Mouse (Mus musculus) neutrophil, adult 5-6 weeks (primary cell): ENCODE results near the gene Gm47985. TPM values are rescaled to one million over a fixed set of nuclear protein-coding genes. Genes with fewer than 3 reads are reported as not detected.
"Not testable (repeated sequence)": the region's sequence is repeated elsewhere in the genome, so short reads cannot be mapped to it uniquely, and the experiment has no call there.

Experiments used
- ATAC-seq: fragments of 151-379, 151-347 bp; 2 replicates; pipeline ENCODE4 v1.8.0; 2017; ENCODE audit warnings: mild to moderate bottlenecking, moderate TSS enrichment; ENCODE audit not compliant: insufficient number of reproducible peaks, poor library complexity, low FRiP score, severe bottlenecking; ENCODE audit errors: extremely low read depth
- total RNA-seq: library from RNA; stranded (forward); fragments of 200-1000 nt; gene quantifications from 2 replicates; pipeline ENCODE4 v1.2.3, GENCODE M21; 2017

Gm47985 gene
- total RNA-seq = not detected in 2 replicates

GRCm38 (mm10) chr1:151182266-151182665, at the start of gene Gm47985:
Gene Gm47985, plus strand, starts transcription at chr1:151182537.
- not testable (repeated sequence) for ATAC-seq

- ATAC-seq = no peak
These were observed 49.7 kb upstream of the Gm47985 start for GRCm38 (mm10) chr1:151132686-151133085.

- ATAC-seq = no peak
These were observed 43.9 kb upstream of the Gm47985 start for GRCm38 (mm10) chr1:151138388-151138787.

- no peak for ATAC-seq
These were observed 41.4 kb upstream of the Gm47985 start for GRCm38 (mm10) chr1:151140956-151141355.

GRCm38 (mm10) chr1:151144471-151145146, 37.7 kb upstream of the Gm47985 start:
- ATAC-seq = no peak

GRCm38 (mm10) chr1:151147801-151148200, 34.5 kb upstream of the Gm47985 start:
- no peak for ATAC-seq

- no peak for ATAC-seq
These were observed 32.1 kb upstream of the Gm47985 start for GRCm38 (mm10) chr1:151150211-151150610.

GRCm38 (mm10) chr1:151151089-151151488, 31.2 kb upstream of the Gm47985 start:
- ATAC-seq = no peak

GRCm38 (mm10) chr1:151153056-151153652, 29.2 kb upstream of the Gm47985 start:
- no peak for ATAC-seq

- not testable (repeated sequence) for ATAC-seq
These were observed 28.2 kb upstream of the Gm47985 start for GRCm38 (mm10) chr1:151154131-151154530.

- no peak for ATAC-seq
These were observed 26.2 kb upstream of the Gm47985 start for GRCm38 (mm10) chr1:151156129-151156528.

GRCm38 (mm10) chr1:151156777-151157632, 25.3 kb upstream of the Gm47985 start:
- ATAC-seq = no peak

- ATAC-seq = no peak
These were observed 24.1 kb upstream of the Gm47985 start for GRCm38 (mm10) chr1:151157963-151158856.

- no peak for ATAC-seq
These were observed 23.4 kb upstream of the Gm47985 start for GRCm38 (mm10) chr1:151158857-151159510.

GRCm38 (mm10) chr1:151166031-151166430, 16.3 kb upstream of the Gm47985 start:
- no peak for ATAC-seq

GRCm38 (mm10) chr1:151167297-151168047, 14.9 kb upstream of the Gm47985 start:
- ATAC-seq = no peak

GRCm38 (mm10) chr1:151168637-151169036, 13.7 kb upstream of the Gm47985 start:
- ATAC-seq = no peak
